Comparison of ENCODE assay signal across 29 mouse cellular contexts in the genomic region with DNA sequence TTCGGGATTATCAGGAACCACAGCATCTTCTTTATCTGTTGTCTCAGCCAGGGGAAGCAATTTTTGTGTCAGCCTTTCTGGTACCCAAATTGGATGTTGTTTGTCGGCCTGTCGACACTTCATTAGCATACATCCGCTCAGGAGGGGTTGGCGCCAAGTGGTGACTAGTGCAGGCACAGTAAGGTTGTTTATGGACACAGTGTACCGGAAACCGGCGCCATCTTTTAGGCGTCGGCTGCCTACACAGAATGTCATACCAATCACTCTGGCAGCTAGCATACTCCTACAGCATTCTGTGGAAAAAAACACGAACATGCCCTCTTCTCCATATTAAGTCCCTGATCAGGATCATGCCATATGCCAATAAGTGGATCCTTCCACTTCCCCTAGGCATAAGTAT. TPM values are rescaled to one million over a fixed set of nuclear protein-coding genes. Genes with fewer than 3 reads are reported as not detected.
DNase-seq lines count a peak whose midpoint lies in the region; ATAC-seq and TF ChIP-seq lines count a peak whose summit lies in the region.
"Had no signal": no experiment of that assay in that cellular context is flagged by ENCODE, and none has a peak within 500 bp of the region (broad histone marks: within the 10 kb centered on the region; RNA-seq: fewer than 3 reads in every experiment).

No protein-coding gene starts in this region.

- no peak overlapping the region for H3K4me2 ChIP-seq in forebrain, embryonic 11.5 days (ENCODE audit: low read depth, low read length, severe bottlenecking)
- H3K4me2 ChIP-seq in forebrain, postnatal 0 days (ENCODE audit: low read depth), result no peak overlapping the region
- no peak overlapping the region for H3K4me2 ChIP-seq in forebrain, embryonic 12.5 days
- H3K4me2 ChIP-seq in lung, postnatal 0 days (replicated peaks; ENCODE audit: low read depth, low read length), result no peak overlapping the region
- H3K4me2 ChIP-seq: hindbrain, embryonic 12.5 days; hindbrain, embryonic 15.5 days had no signal

- no peaks in the 10 kb centered on the region for H3K27me3 ChIP-seq in forebrain, embryonic 10.5 days (ENCODE audit: poor library complexity, severe bottlenecking)
- no peaks in the 10 kb centered on the region for H3K27me3 ChIP-seq in forebrain, embryonic 11.5 days (ENCODE audit: control insufficient read depth, insufficient read depth, low read length)
- H3K27me3 ChIP-seq in forebrain, postnatal 0 days (ENCODE audit: insufficient read depth, low read length), result no peaks in the 10 kb centered on the region
- no peaks in the 10 kb centered on the region for H3K27me3 ChIP-seq in forebrain, embryonic 12.5 days
- no peaks in the 10 kb centered on the region for H3K27me3 ChIP-seq in lung, postnatal 0 days (replicated peaks; ENCODE audit: insufficient read depth, low read length)
- H3K27me3 ChIP-seq: hindbrain, embryonic 12.5 days; hindbrain, embryonic 15.5 days had no signal

- peaks cover 12% of the 10 kb centered on the region for H3K9me3 ChIP-seq in forebrain, embryonic 10.5 days
- H3K9me3 ChIP-seq in forebrain, embryonic 11.5 days (ENCODE audit: control insufficient read depth, low read length), result no peaks in the 10 kb centered on the region; the same call in 1 of the 2 replicates
- no peaks in the 10 kb centered on the region for H3K9me3 ChIP-seq in forebrain, postnatal 0 days (ENCODE audit: low read length)
- H3K9me3 ChIP-seq in forebrain, embryonic 12.5 days, result peaks cover 4% of the 10 kb centered on the region; the same call in 1 of the 2 replicates
- H3K9me3 ChIP-seq in lung, postnatal 0 days (ENCODE audit: low read length), result no peaks in the 10 kb centered on the region
- H3K9me3 ChIP-seq: heart, embryonic 10.5 days; hindbrain, embryonic 12.5 days; hindbrain, embryonic 15.5 days had no signal

- peaks cover 15% of the 10 kb centered on the region for H3K4me1 ChIP-seq in forebrain, embryonic 10.5 days
- no peaks in the 10 kb centered on the region for H3K4me1 ChIP-seq in forebrain, embryonic 11.5 days (replicated peaks; ENCODE audit: control insufficient read depth, insufficient read depth, low read length)
- H3K4me1 ChIP-seq in forebrain, postnatal 0 days (ENCODE audit: insufficient read depth), result no peaks in the 10 kb centered on the region
- H3K4me1 ChIP-seq in forebrain, embryonic 12.5 days, result no peaks in the 10 kb centered on the region
- H3K4me1 ChIP-seq in lung, postnatal 0 days (ENCODE audit: insufficient read depth, low read depth, low read length), result no peaks in the 10 kb centered on the region
- H3K4me1 ChIP-seq: heart, embryonic 10.5 days; hindbrain, embryonic 12.5 days; hindbrain, embryonic 15.5 days had no signal

- 94% methylated on average over 11 of the region's 11 CpGs for WGBS in forebrain, embryonic 10.5 days
- 90% methylated on average over 11 of the region's 11 CpGs for WGBS in forebrain, embryonic 11.5 days
- 83% methylated on average over 11 of the region's 11 CpGs for WGBS in forebrain, postnatal 0 days
- WGBS in forebrain, embryonic 12.5 days, result 93% methylated on average over 11 of the region's 11 CpGs
- 84% methylated on average over 11 of the region's 11 CpGs for WGBS in lung, postnatal 0 days

- no peak overlapping the region for H3K27ac ChIP-seq in forebrain, embryonic 10.5 days
- H3K27ac ChIP-seq in forebrain, embryonic 11.5 days (ENCODE audit: low read depth, low read length), result no peak overlapping the region
- H3K27ac ChIP-seq in forebrain, postnatal 0 days (ENCODE audit: low read depth, low read length), result no peak overlapping the region
- H3K27ac ChIP-seq in forebrain, embryonic 12.5 days, result no peak overlapping the region
- no peak overlapping the region for H3K27ac ChIP-seq in lung, postnatal 0 days (ENCODE audit: low read length)
- H3K27ac ChIP-seq: heart, adult 2 months; heart, embryonic 10.5 days; hindbrain, embryonic 12.5 days; hindbrain, embryonic 15.5 days had no signal

- TF ChIP-seq CTCF in forebrain, postnatal 0 days (IDR thresholded peaks at IDR 0.05; ENCODE audit: low read depth), result no peak
- no peak for TF ChIP-seq CTCF in lung, postnatal 0 days (IDR thresholded peaks at IDR 0.05)

- H3K36me3 ChIP-seq in forebrain, embryonic 10.5 days (replicated peaks), result no peaks in the 10 kb centered on the region
- H3K36me3 ChIP-seq in forebrain, embryonic 11.5 days (ENCODE audit: control insufficient read depth, insufficient read depth, low read length), result no peaks in the 10 kb centered on the region
- H3K36me3 ChIP-seq in forebrain, postnatal 0 days (ENCODE audit: insufficient read depth), result no peaks in the 10 kb centered on the region
- no peaks in the 10 kb centered on the region for H3K36me3 ChIP-seq in forebrain, embryonic 12.5 days (replicated peaks)
- no peaks in the 10 kb centered on the region for H3K36me3 ChIP-seq in lung, postnatal 0 days (ENCODE audit: insufficient read depth, low read length)
- H3K36me3 ChIP-seq: heart, embryonic 10.5 days; hindbrain, embryonic 12.5 days; hindbrain, embryonic 15.5 days had no signal

- peak; percentile 7 for DNase-seq in forebrain, embryonic 10.5 days (ENCODE audit: extremely low spot score, low spot score)
- no peak for DNase-seq in forebrain, embryonic 11.5 days (ENCODE audit: low spot score)
- peak; percentile 25 for DNase-seq in forebrain, postnatal 0 days
- DNase-seq in layer of hippocampus, adult 18-20 months (ENCODE audit: low spot score in 2 of 2), result peak; percentile 37 to 66
- no peak for DNase-seq in layer of hippocampus, postnatal 10 days (ENCODE audit: low spot score in 2 of 2)
- no peak for DNase-seq in lung, postnatal 0 days (ENCODE audit: low spot score)
- no peak for DNase-seq in lung, postnatal 36 days
- DNase-seq: adrenal gland, adult 8-10 months; adrenal gland, postnatal 25 days; cerebellum, adult 18-20 months; cerebellum, adult 9-10 months; cerebellum, postnatal 14 days; gastrocnemius, postnatal 25 days; heart, adult 2 months had no signal

- no peak overlapping the region for H3K4me3 ChIP-seq in forebrain, embryonic 10.5 days
- no peak overlapping the region for H3K4me3 ChIP-seq in forebrain, embryonic 11.5 days (ENCODE audit: low read depth, low read length)
- H3K4me3 ChIP-seq in forebrain, postnatal 0 days (ENCODE audit: low read depth, low read length), result no peak overlapping the region
- no peak overlapping the region for H3K4me3 ChIP-seq in forebrain, embryonic 12.5 days (replicated peaks)
- H3K4me3 ChIP-seq in lung, postnatal 0 days (ENCODE audit: low read depth, low read length), result no peak overlapping the region
- H3K4me3 ChIP-seq: heart, adult 2 months; heart, embryonic 10.5 days; hindbrain, embryonic 12.5 days; hindbrain, embryonic 15.5 days had no signal

- no peak for TF ChIP-seq EP300 in lung, postnatal 0 days (IDR thresholded peaks at IDR 0.05)

- H3K9ac ChIP-seq in forebrain, embryonic 11.5 days (ENCODE audit: low read length), result no peak overlapping the region
- no peak overlapping the region for H3K9ac ChIP-seq in forebrain, postnatal 0 days
- no peak overlapping the region for H3K9ac ChIP-seq in forebrain, embryonic 12.5 days
- no peak overlapping the region for H3K9ac ChIP-seq in lung, postnatal 0 days (replicated peaks; ENCODE audit: low read depth)
- H3K9ac ChIP-seq: hindbrain, embryonic 12.5 days; hindbrain, embryonic 15.5 days had no signal

- ATAC-seq in forebrain, embryonic 11.5 days (replicated peaks; ENCODE audit: low FRiP score), result no peak
- ATAC-seq in forebrain, postnatal 0 days, result no peak
- no peak for ATAC-seq in forebrain, embryonic 12.5 days (ENCODE audit: low FRiP score)
- ATAC-seq in lung, postnatal 0 days, result peak; percentile 21; the same call in 1 of the 2 replicates
- ATAC-seq: activated CD4-positive, CD25-positive, alpha-beta regulatory T cell, adult 4 months had no signal

RNA-seq across cellular contexts. Expression of gene Serpina3i, which starts 20.5 kb away (rescaled TPM):
- polyA plus RNA-seq in forebrain, embryonic 10.5 days (2016; fragmentation: Nextera tagmentation; extraction: Ambion mirVana), result not detected in 2 replicates
- polyA plus RNA-seq in forebrain, embryonic 11.5 days (2014; fragmentation: Nextera tagmentation; extraction: Ambion mirVana), result 0.09 TPM in 1 of 2 replicates, not detected in the other
- 0.10 TPM in 1 of 2 replicates, not detected in the other for total RNA-seq in forebrain, postnatal 0 days (2014; rRNA removed)
- polyA plus RNA-seq in forebrain, postnatal 0 days (2015; fragmentation: Nextera tagmentation; extraction: Ambion mirVana), result not detected in 2 replicates
- polyA plus RNA-seq in forebrain, embryonic 12.5 days (2016; fragmentation: Nextera tagmentation; extraction: Ambion mirVana), result 0.09 TPM in 1 of 2 replicates, not detected in the other
- under 1 TPM; 0.79 to 0.84 TPM for total RNA-seq in layer of hippocampus, adult 18-20 months (2021)
- not detected for total RNA-seq in layer of hippocampus, postnatal 10 days (2021)
- 1.2 and 1.3 TPM in 2 replicates for polyA plus RNA-seq in lung, postnatal 0 days (2015; fragmentation: Nextera tagmentation; extraction: Ambion mirVana)
- total RNA-seq: adrenal gland, postnatal 25 days; gastrocnemius, postnatal 25 days had no signal
- polyA plus RNA-seq: activated CD4-positive, CD25-positive, alpha-beta regulatory T cell, adult 4 months; embryonic facial prominence, embryonic 11.5 days; heart, embryonic 10.5 days; heart, embryonic 14.5 days; hindbrain, embryonic 15.5 days; intestine, embryonic 14.5 days had no signal

RNA-seq across cellular contexts. Expression of gene Serpina3j, which starts 31.0 kb away (rescaled TPM):
- polyA plus RNA-seq in forebrain, embryonic 10.5 days (2016; fragmentation: Nextera tagmentation; extraction: Ambion mirVana), result not detected in 2 replicates
- not detected in 2 replicates for polyA plus RNA-seq in forebrain, embryonic 11.5 days (2014; fragmentation: Nextera tagmentation; extraction: Ambion mirVana)
- total RNA-seq in forebrain, postnatal 0 days (2014; rRNA removed), result not detected in 2 replicates
- not detected in 2 replicates for polyA plus RNA-seq in forebrain, postnatal 0 days (2015; fragmentation: Nextera tagmentation; extraction: Ambion mirVana)
- not detected in 2 replicates for polyA plus RNA-seq in forebrain, embryonic 12.5 days (2016; fragmentation: Nextera tagmentation; extraction: Ambion mirVana)
- total RNA-seq in layer of hippocampus, adult 18-20 months (2021), result not detected
- total RNA-seq in layer of hippocampus, postnatal 10 days (2021), result not detected
- not detected in 2 replicates for polyA plus RNA-seq in lung, postnatal 0 days (2015; fragmentation: Nextera tagmentation; extraction: Ambion mirVana)
- total RNA-seq: adrenal gland, postnatal 25 days; ES-E14; gastrocnemius, adult 8-10 months; gastrocnemius, postnatal 25 days; heart, adult 2 months; heart, postnatal 25 days; hematopoietic stem cell, adult 5-6 weeks had no signal
- polyA plus RNA-seq: activated CD4-positive, CD25-positive, alpha-beta regulatory T cell, adult 4 months; embryonic facial prominence, embryonic 11.5 days; gonadal fat pad, adult 2 months; heart, adult 2 months; heart, embryonic 10.5 days; heart, embryonic 14.5 days; heart, postnatal 0 days; hindbrain, embryonic 12.5 days; hindbrain, embryonic 15.5 days; intestine, embryonic 14.5 days had no signal

RNA-seq across cellular contexts. Expression of gene Serpina3g, which starts 47.3 kb away (rescaled TPM):
- polyA plus RNA-seq in forebrain, embryonic 10.5 days (2016; fragmentation: Nextera tagmentation; extraction: Ambion mirVana), result 0.11 TPM in 1 of 2 replicates, not detected in the other
- 0.28 TPM in 1 of 2 replicates, not detected in the other for polyA plus RNA-seq in forebrain, embryonic 11.5 days (2014; fragmentation: Nextera tagmentation; extraction: Ambion mirVana)
- 0.15 and 0.43 TPM in 2 replicates for total RNA-seq in forebrain, postnatal 0 days (2014; rRNA removed)
- 0.47 and 0.48 TPM in 2 replicates for polyA plus RNA-seq in forebrain, postnatal 0 days (2015; fragmentation: Nextera tagmentation; extraction: Ambion mirVana)
- polyA plus RNA-seq in forebrain, embryonic 12.5 days (2016; fragmentation: Nextera tagmentation; extraction: Ambion mirVana), result not detected in 2 replicates
- total RNA-seq in layer of hippocampus, adult 18-20 months (2021), result 1 to 10 TPM; 2.7 to 3.5 TPM
- total RNA-seq in layer of hippocampus, postnatal 10 days (2021), result 1 to 10 TPM in 1 of 2 experiments, under 1 TPM in 1; 0.78 to 1.2 TPM
- polyA plus RNA-seq in lung, postnatal 0 days (2015; fragmentation: Nextera tagmentation; extraction: Ambion mirVana), result 27.1 and 33.7 TPM in 2 replicates
- total RNA-seq: gastrocnemius, adult 8-10 months; gastrocnemius, postnatal 25 days had no signal

RNA-seq across cellular contexts. Expression of gene Serpina3k, which starts 54.9 kb away (rescaled TPM):
- polyA plus RNA-seq in forebrain, embryonic 10.5 days (2016; fragmentation: Nextera tagmentation; extraction: Ambion mirVana), result not detected in 2 replicates
- polyA plus RNA-seq in forebrain, embryonic 11.5 days (2014; fragmentation: Nextera tagmentation; extraction: Ambion mirVana), result not detected in 2 replicates
- total RNA-seq in forebrain, postnatal 0 days (2014; rRNA removed), result not detected in 2 replicates
- polyA plus RNA-seq in forebrain, postnatal 0 days (2015; fragmentation: Nextera tagmentation; extraction: Ambion mirVana), result not detected in 2 replicates
- polyA plus RNA-seq in forebrain, embryonic 12.5 days (2016; fragmentation: Nextera tagmentation; extraction: Ambion mirVana), result not detected in 2 replicates
- not detected for total RNA-seq in layer of hippocampus, adult 18-20 months (2021)
- not detected for total RNA-seq in layer of hippocampus, postnatal 10 days (2021)
- 0.06 and 0.07 TPM in 2 replicates for polyA plus RNA-seq in lung, postnatal 0 days (2015; fragmentation: Nextera tagmentation; extraction: Ambion mirVana)
- total RNA-seq: heart, postnatal 25 days; hematopoietic stem cell, adult 5-6 weeks had no signal
- polyA plus RNA-seq: activated CD4-positive, CD25-positive, alpha-beta regulatory T cell, adult 4 months; embryonic facial prominence, embryonic 11.5 days; embryonic facial prominence, embryonic 14.5 days; heart, adult 2 months; heart, embryonic 10.5 days; heart, embryonic 14.5 days; hindbrain, embryonic 12.5 days; hindbrain, embryonic 15.5 days; intestine, embryonic 14.5 days had no signal

RNA-seq across cellular contexts. Expression of gene Serpina3m, which starts 54.9 kb away (rescaled TPM):
- polyA plus RNA-seq in forebrain, embryonic 10.5 days (2016; fragmentation: Nextera tagmentation; extraction: Ambion mirVana), result not detected in 2 replicates
- polyA plus RNA-seq in forebrain, embryonic 11.5 days (2014; fragmentation: Nextera tagmentation; extraction: Ambion mirVana), result not detected in 2 replicates
- not detected in 2 replicates for total RNA-seq in forebrain, postnatal 0 days (2014; rRNA removed)
- not detected in 2 replicates for polyA plus RNA-seq in forebrain, postnatal 0 days (2015; fragmentation: Nextera tagmentation; extraction: Ambion mirVana)
- not detected in 2 replicates for polyA plus RNA-seq in forebrain, embryonic 12.5 days (2016; fragmentation: Nextera tagmentation; extraction: Ambion mirVana)
- total RNA-seq in layer of hippocampus, adult 18-20 months (2021), result under 1 TPM; 0.36 to 0.37 TPM
- total RNA-seq in layer of hippocampus, postnatal 10 days (2021), result not detected
- polyA plus RNA-seq in lung, postnatal 0 days (2015; fragmentation: Nextera tagmentation; extraction: Ambion mirVana), result not detected in 2 replicates
- total RNA-seq: heart, adult 2 months; heart, postnatal 25 days; hematopoietic stem cell, adult 5-6 weeks had no signal
- polyA plus RNA-seq: activated CD4-positive, CD25-positive, alpha-beta regulatory T cell, adult 4 months; embryonic facial prominence, embryonic 11.5 days; embryonic facial prominence, embryonic 14.5 days; heart, adult 2 months; heart, embryonic 10.5 days; heart, embryonic 14.5 days; heart, postnatal 0 days; hindbrain, embryonic 12.5 days; hindbrain, embryonic 15.5 days; intestine, embryonic 14.5 days had no signal

Comparison
In these comparisons a context has a peak if more than half of its experiments do, and no peak if none do; other contexts are left out.
1. DNase-seq: peak in forebrain, embryonic 10.5 days (single experiment), forebrain, postnatal 0 days (single experiment) and layer of hippocampus, adult 18-20 months (2 of 2); none in forebrain, embryonic 11.5 days (single experiment), layer of hippocampus, postnatal 10 days (0 of 2), lung, postnatal 0 days (single experiment) and lung, postnatal 36 days (single experiment).
2. RNA of gene Serpina3g, which starts 47.3 kb away (polyA plus RNA-seq): 27.1 to 33.7 TPM in lung, postnatal 0 days; 0.47 to 0.48 TPM in forebrain, postnatal 0 days, 0.11 TPM in forebrain, embryonic 10.5 days, not detected in forebrain, embryonic 12.5 days and 0.28 TPM in forebrain, embryonic 11.5 days; every median in the first group is over 10 times any median in the second.